Mouse (Mus musculus) forebrain, embryonic 16.5 days (tissue): ENCODE measurements around the gene Msrb3. TPM values are rescaled to one million over a fixed set of nuclear protein-coding genes. Genes with fewer than 3 reads are reported as not detected.

ENCODE experiments used
- ATAC-seq: fragments of 200-750 bp; cut with Nextera tagmentation; 2 replicates; pipeline ENCODE4 v1.8.0; 2017; ENCODE audit warnings: mild to moderate bottlenecking, moderate library complexity
- H3K27ac ChIP-seq: fragments of 300-500 bp; sonication (generic); 2 replicates; pipeline ENCODE4 v1.5.1; 2014; ENCODE audit warnings: low read length, control low read depth
- H3K27me3 ChIP-seq: fragments of 300-500 bp; sonication (generic); replicated peaks from 2 replicates; pipeline ENCODE4 v1.6.1; 2014; ENCODE audit warnings: low read length; ENCODE audit not compliant: control insufficient read depth, insufficient read depth
- H3K36me3 ChIP-seq: fragments of 300-500 bp; sonication (generic); 2 replicates; pipeline ENCODE4 v1.6.1; 2014; ENCODE audit not compliant: control insufficient read depth, insufficient read depth
- H3K4me1 ChIP-seq: fragments of 300-500 bp; sonication (generic); replicated peaks from 2 replicates; pipeline ENCODE4 v1.6.1; 2014; ENCODE audit warnings: low read length; ENCODE audit not compliant: control insufficient read depth, insufficient read depth
- H3K4me2 ChIP-seq: fragments of 300-500 bp; sonication (generic); 2 replicates; pipeline ENCODE4 v1.6.1; 2014; ENCODE audit warnings: mild to moderate bottlenecking, low read length, control low read depth
- H3K4me3 ChIP-seq: fragments of 300-500 bp; sonication (generic); replicated peaks from 2 replicates; pipeline ENCODE4 v1.5.1; 2014; ENCODE audit warnings: mild to moderate bottlenecking, low read length, control low read depth
- H3K9ac ChIP-seq: fragments of 300-500 bp; sonication (generic); replicated peaks from 2 replicates; pipeline ENCODE4 v1.6.1; 2014; ENCODE audit warnings: low read depth, low read length, control low read depth
- H3K9me3 ChIP-seq: fragments of 300-500 bp; sonication (generic); 2 replicates; pipeline ENCODE4 v1.6.1; 2016; ENCODE audit warnings: low read length; ENCODE audit not compliant: control insufficient read depth
- WGBS: fragments of 180-500 bp; shearing (Covaris S2); extraction: QIAGEN DNeasy Blood & Tissue Kit; methylation state at CpG from one replicate; pipeline ENCODE4 v1.1.7; 2014; 5-methylcytosine and 5-hydroxymethylcytosine counted together
- polyA plus RNA-seq: library from polyadenylated mRNA; unstranded; fragments of >200 nt; fragmentation: Nextera tagmentation; extraction: Ambion mirVana; gene quantifications from 2 replicates; pipeline ENCODE4 v1.2.1, GENCODE M21; 2015

Msrb3 gene
- polyA plus RNA-seq, 1 experiment from 2014 or later = 1.1 TPM

DNA sequence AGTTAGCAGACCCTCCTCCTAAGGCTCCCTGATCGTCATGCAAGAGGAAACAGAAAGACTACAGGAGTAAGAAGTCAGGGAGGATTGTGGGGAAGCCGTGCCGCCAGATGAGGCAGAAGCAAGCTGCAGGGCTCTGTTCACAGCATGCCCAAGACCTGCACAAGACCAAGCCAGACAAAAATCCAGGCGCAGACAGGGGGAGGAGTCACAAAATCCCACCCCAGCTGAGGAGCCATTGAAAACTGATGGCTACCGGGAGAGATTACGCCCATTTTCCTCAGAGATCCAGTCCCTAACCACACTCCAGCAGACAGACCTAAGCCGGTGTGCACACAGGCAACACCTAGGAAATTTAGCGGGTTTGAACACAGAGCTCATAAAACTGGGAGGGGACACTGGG lies 10.4 kb downstream of the Msrb3 start:
- Histone ChIP-seq H3K27ac (no peak overlapping the region), H3K9ac (no peak overlapping the region), H3K4me2 (no peak overlapping the region), H3K9me3 (no peaks in the 10 kb centered on the region), H3K4me1 (no peaks in the 10 kb centered on the region), H3K4me3 (no peak overlapping the region), H3K27me3 (no peaks in the 10 kb centered on the region), H3K36me3 (no peaks in the 10 kb centered on the region)
- ATAC-seq = no peak
- WGBS = 94% methylated on average over 8 of the region's 8 CpGs

DNA sequence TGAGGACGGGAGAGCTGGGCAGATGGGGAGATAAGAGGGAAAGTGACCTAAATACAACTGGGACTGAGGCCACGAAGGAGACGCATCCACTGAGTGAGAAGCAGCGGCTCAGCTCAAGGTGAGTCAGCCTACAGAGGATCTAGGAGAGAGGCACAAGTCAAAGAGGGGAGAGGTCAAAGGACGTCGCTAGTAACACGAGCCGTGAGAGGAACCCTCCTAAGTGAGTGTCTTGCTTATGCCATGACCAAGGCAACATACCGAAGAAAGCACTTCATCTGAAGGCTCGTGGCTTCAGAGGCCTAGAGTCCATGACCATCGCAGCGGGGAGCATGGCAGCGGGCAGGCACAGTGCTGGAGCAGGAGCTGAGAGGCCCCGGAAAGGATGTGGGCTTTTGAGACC lies 14.7 kb downstream of the Msrb3 start:
- no peak overlapping the region for H3K4me3 ChIP-seq
- no peaks in the 10 kb centered on the region for H3K9me3 ChIP-seq
- no peaks in the 10 kb centered on the region for H3K27me3 ChIP-seq
- no peak for ATAC-seq
- H3K27ac ChIP-seq = no peak overlapping the region
- 94% methylated on average over 14 of the region's 14 CpGs for WGBS
- no peaks in the 10 kb centered on the region for H3K36me3 ChIP-seq
- no peak overlapping the region for H3K9ac ChIP-seq
- no peak overlapping the region for H3K4me2 ChIP-seq
- H3K4me1 ChIP-seq = peaks cover 8% of the 10 kb centered on the region

DNA sequence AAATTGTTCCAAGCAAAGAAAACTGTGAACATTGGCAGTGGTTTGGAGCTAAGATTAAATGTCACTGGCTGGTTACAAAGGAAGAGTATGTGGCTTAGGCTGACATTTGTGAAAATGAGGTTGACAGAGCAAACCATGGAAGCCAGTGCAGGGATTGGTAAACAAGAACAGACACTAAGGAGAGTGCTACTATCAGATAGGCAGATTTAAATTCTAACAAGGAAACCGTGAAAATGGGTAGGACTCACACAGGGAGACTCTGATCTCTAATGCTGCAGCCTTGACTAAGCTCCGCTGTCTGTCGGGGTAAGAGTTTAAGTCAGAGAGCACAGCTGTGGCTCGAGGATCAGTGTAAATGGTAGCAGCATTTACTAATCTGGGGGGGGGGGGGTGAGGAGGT lies 15.2 kb downstream of the Msrb3 start:
- no peaks in the 10 kb centered on the region for H3K36me3 ChIP-seq
- H3K4me3 ChIP-seq = no peak overlapping the region
- H3K9ac ChIP-seq = no peak overlapping the region
- no peaks in the 10 kb centered on the region for H3K27me3 ChIP-seq
- no peak overlapping the region for H3K27ac ChIP-seq
- no peaks in the 10 kb centered on the region for H3K9me3 ChIP-seq
- no peak for ATAC-seq
- peaks cover 8% of the 10 kb centered on the region for H3K4me1 ChIP-seq
- H3K4me2 ChIP-seq = no peak overlapping the region
- WGBS = 79% methylated on average over 4 of the region's 4 CpGs

DNA sequence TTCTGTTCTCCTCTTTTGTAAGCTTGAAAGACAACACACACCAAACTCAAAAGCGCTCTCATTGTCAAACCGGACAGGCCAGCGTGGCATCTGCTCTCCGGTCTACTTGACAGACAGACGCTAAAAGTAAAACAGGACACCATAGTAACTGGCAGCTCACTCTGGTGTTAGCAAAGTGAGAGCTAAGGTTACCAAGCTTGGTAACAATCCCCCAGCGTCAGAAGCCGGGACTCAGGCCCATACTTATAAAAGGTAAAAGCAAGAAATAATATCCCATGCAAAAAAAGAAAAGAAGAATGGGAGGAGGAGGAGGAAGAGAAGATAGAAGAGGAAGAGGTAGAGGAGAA lies 15.9 kb downstream of the Msrb3 start:
- peak overlapping the region; percentile 7; the same call in 1 of the 2 replicates for H3K9ac ChIP-seq

DNA sequence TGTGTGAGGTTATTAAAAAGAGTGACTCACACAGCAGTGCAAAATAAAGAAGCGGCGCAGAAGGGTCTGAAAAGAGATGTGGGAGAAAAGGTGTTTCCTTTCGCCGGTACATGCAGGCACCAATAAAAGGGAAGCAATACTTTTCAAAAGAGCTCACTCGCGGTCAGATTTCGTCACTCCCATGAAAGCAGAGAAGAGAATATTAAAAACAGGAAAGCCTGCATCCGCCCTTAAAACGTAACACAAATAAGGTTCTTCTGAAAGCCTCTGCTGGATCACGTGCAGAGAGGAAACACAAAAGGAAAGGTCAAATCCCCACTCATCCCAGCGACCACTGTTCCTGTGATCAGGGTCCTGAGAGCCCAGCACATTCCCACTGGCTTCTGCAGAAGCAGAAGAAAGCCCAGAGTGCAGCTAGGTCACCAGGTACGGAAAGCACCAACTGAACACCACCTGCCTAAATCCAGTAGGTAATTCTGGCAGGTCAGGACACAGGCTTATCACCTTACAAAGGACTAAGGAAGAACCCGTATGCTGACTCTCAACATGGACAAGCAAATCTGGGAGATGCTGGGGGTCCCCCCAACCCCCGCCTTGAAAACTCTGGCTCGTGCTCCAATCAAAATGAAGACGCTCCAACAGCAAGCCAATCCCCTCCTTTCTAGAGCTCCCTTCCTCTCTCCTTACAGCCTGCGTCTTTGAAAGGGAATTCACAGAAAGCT lies 16.4 kb downstream of the Msrb3 start:
- H3K27ac ChIP-seq = no peak overlapping the region; the same call in 1 of the 2 replicates
- peak; percentile 97 for ATAC-seq

More for the DNA sequence above, 15.9 kb downstream of the Msrb3 start:
- peak; percentile 52 for ATAC-seq
- Histone ChIP-seq H3K4me2 (peak overlapping the region; percentile 96), H3K27ac (no peak overlapping the region), H3K36me3 (no peaks in the 10 kb centered on the region), H3K27me3 (no peaks in the 10 kb centered on the region), H3K9me3 (no peaks in the 10 kb centered on the region), H3K4me3 (peak overlapping the region; percentile 50), H3K4me1 (peaks cover 8% of the 10 kb centered on the region)
- 0% methylated on average over 7 of the region's 7 CpGs for WGBS

DNA sequence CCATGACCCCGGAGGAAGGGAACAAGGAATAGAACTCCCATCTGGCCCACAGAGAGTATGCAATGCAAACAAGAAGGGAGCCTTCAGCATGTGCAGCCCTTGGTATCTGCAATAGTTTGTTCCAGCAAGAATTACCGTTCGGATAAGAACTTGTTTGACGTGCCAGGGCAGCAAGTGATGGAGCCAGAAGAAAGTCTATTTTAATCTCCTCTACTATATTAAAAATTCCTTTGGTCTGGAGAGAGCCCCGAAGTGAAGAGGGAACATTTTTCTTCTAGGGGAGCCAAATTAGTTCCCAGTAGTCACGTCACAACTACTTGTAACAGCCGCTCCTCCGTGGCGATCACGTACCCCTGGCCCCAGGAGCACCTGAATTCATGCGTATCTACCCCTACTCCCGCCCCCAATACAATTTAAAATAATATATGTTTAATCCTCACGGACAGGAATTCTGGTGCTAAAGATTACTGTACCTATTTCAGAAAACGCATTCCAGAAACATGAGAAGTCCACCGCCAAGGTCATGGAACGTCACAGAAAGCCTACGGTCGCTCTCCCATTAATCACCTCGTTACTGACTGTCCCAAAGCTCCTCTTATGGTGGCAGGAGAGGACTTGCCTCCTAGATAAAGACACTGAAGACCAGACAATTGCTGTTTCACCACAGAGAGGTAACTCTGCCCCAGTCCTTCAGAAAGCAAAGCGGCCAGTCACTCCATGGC lies 22.2 kb downstream of the Msrb3 start:
- Histone ChIP-seq H3K27me3 (no peaks in the 10 kb centered on the region), H3K4me2 (peak overlapping the region; percentile 41; the same call in 1 of the 2 replicates), H3K27ac (no peak overlapping the region), H3K4me1 (0 out of 2 replicates have a peak, but pooled peaks cover 4% of the 10 kb centered on the region), H3K4me3 (no peak overlapping the region), H3K9ac (no peak overlapping the region), H3K36me3 (no peaks in the 10 kb centered on the region), H3K9me3 (no peaks in the 10 kb centered on the region)
- no peak for ATAC-seq
- 70% methylated on average over 20 of the region's 20 CpGs for WGBS

More for the DNA sequence above, 16.4 kb downstream of the Msrb3 start:
- Histone ChIP-seq H3K27me3 (no peaks in the 10 kb centered on the region), H3K4me2 (peak overlapping the region; percentile 96), H3K4me3 (peak overlapping the region; percentile 50), H3K4me1 (peaks cover 8% of the 10 kb centered on the region), H3K36me3 (no peaks in the 10 kb centered on the region), H3K9me3 (no peaks in the 10 kb centered on the region), H3K9ac (peak overlapping the region; percentile 55)
- WGBS = 7% methylated on average over 17 of the region's 17 CpGs

DNA sequence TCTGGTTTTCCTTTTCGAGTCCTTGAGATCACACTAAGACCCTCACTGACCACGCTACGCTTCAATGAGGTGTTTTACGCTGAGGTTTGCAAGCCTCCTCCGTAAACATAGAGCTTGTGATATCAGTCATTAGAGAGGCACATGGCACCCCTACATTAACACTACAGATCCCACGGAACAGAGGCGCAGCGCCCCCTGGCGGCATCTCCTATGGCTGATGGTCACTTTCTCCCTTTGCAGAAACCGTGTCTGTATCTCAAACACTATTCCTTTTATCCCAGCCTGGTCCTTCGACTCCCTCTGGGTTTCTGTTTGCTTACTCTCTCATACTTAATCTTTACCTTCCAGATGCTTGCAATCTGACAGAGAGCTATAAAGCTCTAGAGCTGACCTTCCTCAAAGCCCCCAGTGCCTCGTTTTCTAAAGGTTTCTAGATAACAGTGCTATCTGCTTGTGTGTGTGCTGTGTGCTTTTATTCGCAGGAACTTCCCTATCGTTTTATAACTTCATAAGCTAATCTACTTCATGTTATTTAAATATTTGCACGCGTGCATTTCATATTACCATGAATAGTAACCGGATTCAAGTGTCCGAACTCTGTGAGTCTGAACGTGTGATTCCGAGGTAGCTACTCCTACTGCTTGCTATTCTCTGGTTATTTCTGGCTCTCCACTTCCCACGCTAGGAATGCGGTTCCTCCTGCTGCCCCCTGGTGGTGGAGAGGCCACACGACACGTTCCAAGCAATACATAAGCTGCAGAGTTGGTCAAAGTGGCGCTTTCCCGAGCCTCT lies 23.0 kb downstream of the Msrb3 start:
- WGBS = 15% methylated on average over 26 of the region's 26 CpGs
- no peak overlapping the region for H3K27ac ChIP-seq
- H3K36me3 ChIP-seq = no peaks in the 10 kb centered on the region
- 0 out of 2 replicates have a peak, but pooled peaks cover 4% of the 10 kb centered on the region for H3K4me1 ChIP-seq
- no peaks in the 10 kb centered on the region for H3K9me3 ChIP-seq
- no peak overlapping the region for H3K4me3 ChIP-seq
- peak; percentile 87 for ATAC-seq
- no peak overlapping the region for H3K9ac ChIP-seq
- H3K4me2 ChIP-seq = peak overlapping the region; percentile 41
- no peaks in the 10 kb centered on the region for H3K27me3 ChIP-seq

DNA sequence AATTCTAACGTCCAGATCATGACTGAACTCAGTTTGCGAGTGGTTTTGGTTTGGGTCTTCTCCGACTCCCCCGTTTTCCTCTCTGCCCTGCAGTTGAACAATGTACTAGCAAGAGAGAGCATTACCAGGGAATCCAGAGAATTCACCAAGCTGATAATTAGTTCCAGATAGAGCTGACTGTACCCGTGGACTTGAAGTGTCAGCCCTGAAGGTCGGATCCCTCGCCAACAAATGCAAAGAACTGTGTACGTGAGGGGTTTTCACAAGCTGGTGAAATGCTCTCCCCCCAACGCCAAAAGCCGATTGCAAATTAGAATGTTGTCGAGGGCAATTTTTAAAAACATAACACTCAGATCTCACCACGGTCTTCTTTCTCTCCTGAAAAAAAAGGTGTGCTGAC lies 24.6 kb downstream of the Msrb3 start:
- H3K9me3 ChIP-seq = no peaks in the 10 kb centered on the region
- H3K27me3 ChIP-seq = no peaks in the 10 kb centered on the region
- H3K36me3 ChIP-seq = no peaks in the 10 kb centered on the region
- 82% methylated on average over 12 of the region's 12 CpGs for whole genome bisulfite sequencing
- no peak overlapping the region for H3K4me2 ChIP-seq
- no peak overlapping the region for H3K4me3 ChIP-seq
- 0 out of 2 replicates have a peak, but pooled peaks cover 4% of the 10 kb centered on the region for H3K4me1 ChIP-seq
- no peak overlapping the region for H3K27ac ChIP-seq
- H3K9ac ChIP-seq = no peak overlapping the region
- ATAC-seq = no peak

DNA sequence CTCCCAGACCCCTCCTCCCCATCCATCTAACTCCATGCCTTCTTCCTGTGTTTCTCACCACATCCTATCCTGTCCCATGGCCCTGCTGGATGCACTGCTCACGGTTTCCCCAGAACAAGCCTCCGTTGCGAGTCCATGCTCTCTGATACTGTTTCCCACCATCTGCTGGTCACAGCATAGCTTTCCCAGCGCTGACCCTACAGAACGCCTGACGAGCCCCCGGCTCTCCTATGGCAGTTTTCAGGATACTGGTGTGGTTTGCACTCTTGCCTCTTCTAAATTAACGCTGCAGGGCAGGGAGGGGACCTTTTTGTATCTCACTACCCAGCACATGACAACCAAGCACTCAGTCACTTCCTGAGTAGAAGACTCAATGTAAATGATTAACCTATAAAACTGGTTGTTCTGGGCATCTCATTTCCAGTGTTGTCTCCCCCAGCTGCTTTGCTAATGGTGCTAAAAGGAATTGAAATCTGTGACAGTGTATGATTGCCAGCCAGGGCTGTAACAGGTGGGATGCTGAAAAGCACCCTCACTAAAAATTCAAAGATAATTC lies 25.2 kb downstream of the Msrb3 start:
- H3K4me2 ChIP-seq = no peak overlapping the region
- no peak for ATAC-seq
- 86% methylated on average over 8 of the region's 8 CpGs for WGBS
- H3K4me1 ChIP-seq = 0 out of 2 replicates have a peak, but pooled peaks cover 4% of the 10 kb centered on the region
- no peaks in the 10 kb centered on the region for H3K36me3 ChIP-seq
- H3K9me3 ChIP-seq = no peaks in the 10 kb centered on the region
- no peak overlapping the region for H3K27ac ChIP-seq
- H3K9ac ChIP-seq = no peak overlapping the region
- H3K27me3 ChIP-seq = no peaks in the 10 kb centered on the region
- no peak overlapping the region for H3K4me3 ChIP-seq
